Mouse (Mus musculus) embryonic fibroblast, embryonic 13.5 days (primary cell): ENCODE data around the gene Kat7.

Experiments used
- CTCF ChIP-seq: IDR thresholded peaks from 2 replicates; pipeline ENCODE4 v1.5.1; 2011; ENCODE audit warnings: mild to moderate bottlenecking, control low read depth, low read length, moderate library complexity, borderline replicate concordance; ENCODE audit not compliant: insufficient read depth
- POLR2A ChIP-seq: IDR thresholded peaks from 2 replicates; pipeline ENCODE4 v1.6.1; 2011; ENCODE audit warnings: low read depth, mild to moderate bottlenecking, control low read depth, low read length, moderate library complexity

DNA sequence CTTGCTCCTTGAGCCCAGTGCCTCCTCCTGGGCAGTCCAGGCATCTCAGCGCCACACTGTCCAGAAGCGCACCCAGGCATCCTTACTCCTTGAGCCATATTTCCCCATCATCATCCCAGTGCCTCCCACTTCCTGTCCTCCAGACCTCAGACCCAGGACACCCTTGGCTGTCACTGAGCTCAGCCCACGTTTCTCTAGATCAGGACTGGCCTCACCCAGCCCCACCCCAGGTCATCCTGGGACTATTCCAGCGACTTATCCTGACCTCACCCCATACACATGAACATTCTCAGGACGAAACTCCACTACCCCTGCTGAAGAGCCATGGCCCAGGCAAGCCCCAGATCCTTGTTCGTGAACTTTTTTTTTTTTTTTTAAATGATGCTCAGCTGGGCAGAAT is 54.3 kb downstream of the Kat7 start:
- TF ChIP-seq CTCF (no peak), POLR2A (no peak)
